8 mouse cellular contexts compared by ENCODE assay signal in the genomic region with DNA sequence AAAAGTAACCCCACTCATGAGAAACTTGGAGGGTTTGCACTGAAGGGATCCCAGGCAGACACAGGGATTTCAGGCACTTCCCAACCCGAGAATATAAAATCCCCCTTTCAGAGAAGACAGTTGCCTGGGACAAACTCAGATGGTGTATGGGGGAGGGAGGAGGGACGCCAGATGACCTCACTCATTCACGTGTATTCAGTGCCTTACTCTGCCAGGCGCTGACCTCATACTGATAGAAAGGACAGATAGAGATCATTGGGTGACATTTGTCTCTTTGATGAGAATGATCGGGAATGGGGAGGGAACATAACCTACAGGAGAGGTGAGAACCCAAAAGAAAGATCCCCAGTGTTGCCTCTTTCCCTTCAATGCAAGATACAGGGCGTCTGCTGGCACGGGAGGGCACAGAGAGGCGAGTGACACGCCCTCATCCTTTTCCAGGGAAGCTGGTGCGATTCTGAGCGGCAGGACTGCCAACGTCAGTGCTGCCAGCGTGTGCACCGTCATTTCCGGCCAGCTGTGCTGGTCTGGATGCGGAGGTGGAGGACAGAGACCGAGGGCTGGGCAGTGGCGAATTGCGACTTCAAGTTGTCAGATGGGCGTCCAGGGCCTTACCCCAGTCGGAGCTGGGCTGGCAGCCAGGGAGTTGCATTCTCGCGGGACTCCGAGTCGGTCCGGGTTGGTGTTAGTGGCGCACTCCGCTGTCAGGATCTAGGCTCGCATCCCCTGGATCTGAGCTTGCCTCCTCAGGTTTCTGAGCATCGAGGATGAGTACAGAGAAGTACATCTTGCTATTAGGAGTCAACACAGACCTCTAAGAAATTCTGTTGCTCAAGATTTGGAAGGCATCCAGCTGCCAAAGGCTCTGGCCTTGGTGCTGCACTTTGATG. TPM values are rescaled to one million over a fixed set of nuclear protein-coding genes. Genes with fewer than 3 reads are reported as not detected.
DNase-seq lines count a peak whose midpoint lies in the region; ATAC-seq and TF ChIP-seq lines count a peak whose summit lies in the region.

No protein-coding gene starts in this region.

- peaks cover 92% of the 10 kb centered on the region for H3K27me3 ChIP-seq in CH12.LX (replicated peaks)
- no peaks in the 10 kb centered on the region for H3K27me3 ChIP-seq in forebrain, embryonic 15.5 days
- peaks cover 51% of the 10 kb centered on the region for H3K27me3 ChIP-seq in neural tube, embryonic 13.5 days

- H3K9ac ChIP-seq in CH12.LX (ENCODE audit: insufficient read depth, low read depth): peak overlapping the region; percentile 35
- peak overlapping the region; percentile 63 for H3K9ac ChIP-seq in forebrain, embryonic 15.5 days (replicated peaks)
- peak overlapping the region; percentile 75 for H3K9ac ChIP-seq in neural tube, embryonic 13.5 days

- WGBS in forebrain, embryonic 15.5 days: 2% methylated on average over 30 of the region's 30 CpGs
- 2% methylated on average over 30 of the region's 30 CpGs for WGBS in neural tube, embryonic 13.5 days

- H3K79me2 ChIP-seq in CH12.LX (replicated peaks; ENCODE audit: control insufficient read depth, extremely low read depth, insufficient read depth, poor library complexity, severe bottlenecking): no peaks in the 10 kb centered on the region

- H3K36me3 ChIP-seq in CH12.LX (replicated peaks in 1 of 2; ENCODE audit: control insufficient read depth in 1 of 2, insufficient read depth in 1 of 2, low read length in 1 of 2): no peaks in the 10 kb centered on the region
- H3K36me3 ChIP-seq in forebrain, embryonic 15.5 days: no peaks in the 10 kb centered on the region
- no peaks in the 10 kb centered on the region for H3K36me3 ChIP-seq in neural tube, embryonic 13.5 days

- peaks cover 10% of the 10 kb centered on the region for H3K9me3 ChIP-seq in CH12.LX (replicated peaks; ENCODE audit: low read length)
- no peaks in the 10 kb centered on the region for H3K9me3 ChIP-seq in forebrain, embryonic 15.5 days
- no peaks in the 10 kb centered on the region for H3K9me3 ChIP-seq in neural tube, embryonic 13.5 days

- dilution Hi-C loops in CH12.LX (cut with MboI; ENCODE audit: extremely low pct_ligation_motif_present, extremely low pct_unique_long_range_greater_than_20kb, low sequenced_read_pairs): no loop called here

- ATAC-seq in cerebellum, adult (ENCODE audit: insufficient number of reproducible peaks, low FRiP score, low TSS enrichment): peak; percentile 66; the same call in 1 of the 2 replicates
- ATAC-seq in forebrain, embryonic 15.5 days (replicated peaks): peak; percentile 64
- ATAC-seq in neural tube, embryonic 13.5 days (ENCODE audit: low read depth): peak; percentile 71
- no peak for ATAC-seq in erythroblast, adult 5-6 weeks (replicated peaks; ENCODE audit: low FRiP score, poor library complexity, severe bottlenecking)

- no peak for TF ChIP-seq RAD21 in CH12.LX (IDR thresholded peaks at IDR 0.05; ENCODE audit: low read depth, low read length)

- H3K4me3 ChIP-seq in CH12.LX (replicated peaks in 1 of 3; ENCODE audit: low read depth in 2 of 3, low read length in 2 of 3, poor library complexity in 1 of 3): peak overlapping the region in 2 of 3 experiments; percentile 17 to 57
- peak overlapping the region; percentile 50 for H3K4me3 ChIP-seq in forebrain, embryonic 15.5 days
- H3K4me3 ChIP-seq in neural tube, embryonic 13.5 days: peak overlapping the region; percentile 46

- peaks cover 4 to 10% of the 10 kb centered on the region in 2 experiments; a peak in 3 of 4 replicates for H3K4me1 ChIP-seq in CH12.LX (ENCODE audit: control insufficient read depth in 1 of 2, insufficient read depth in 2 of 2)
- peaks cover 16% of the 10 kb centered on the region for H3K4me1 ChIP-seq in forebrain, embryonic 15.5 days
- H3K4me1 ChIP-seq in neural tube, embryonic 13.5 days (replicated peaks): peaks cover 16% of the 10 kb centered on the region

- intact Hi-C loops in heart, postnatal 14 days (cut with DNase I): no loop called here

- in situ Hi-C loops in CH12.LX (cut with MboI; ENCODE audit: low pct_ligation_motif_present, low pct_unique_long_range_greater_than_20kb, low sequenced_read_pairs): no loop called here

- H3K27ac ChIP-seq in CH12.LX (ENCODE audit: insufficient read depth, low read depth): no peak overlapping the region
- H3K27ac ChIP-seq in forebrain, embryonic 15.5 days (replicated peaks): peak overlapping the region; percentile 65
- peak overlapping the region; percentile 57 for H3K27ac ChIP-seq in neural tube, embryonic 13.5 days (replicated peaks)

- no peak for TF ChIP-seq CTCF in CH12.LX (conservative IDR thresholded peaks at IDR 0.05 in 1 of 2, IDR thresholded peaks at IDR 0.05 in 1 of 2; ENCODE audit: low read depth in 2 of 2, low read length in 2 of 2)

- TF ChIP-seq POLR2A in CH12.LX (IDR thresholded peaks at IDR 0.05; ENCODE audit: low read depth, low read length): no peak

- no peak for TF ChIP-seq EP300 in CH12.LX (IDR thresholded peaks at IDR 0.05; ENCODE audit: low read length)

- DNase-seq in CH12.LX (ENCODE audit: extremely low read depth): no peak
- peak; percentile 71 to 84 for DNase-seq in heart, postnatal 14 days
- DNase-seq in layer of hippocampus, adult 18-20 months (ENCODE audit: low spot score in 2 of 2): peak; percentile 64 to 78
- DNase-seq in lung, adult 18-20 months: peak; percentile 69 to 80

- peak overlapping the region; percentile 94 for H3K4me2 ChIP-seq in CH12.LX (ENCODE audit: insufficient read depth, low read depth, poor library complexity, severe bottlenecking)
- peak overlapping the region; percentile 82 for H3K4me2 ChIP-seq in forebrain, embryonic 15.5 days (replicated peaks)
- peak overlapping the region; percentile 70 for H3K4me2 ChIP-seq in neural tube, embryonic 13.5 days

TF ChIP-seq in CH12.LX, 34 proteins besides CTCF, POLR2A, EP300 and RAD21 (continues in another document):
- TF ChIP-seq SIN3A (IDR thresholded peaks at IDR 0.05; ENCODE audit: low read length): peak; percentile 77
- no peak for TF ChIP-seq JUND (conservative IDR thresholded peaks at IDR 0.05; ENCODE audit: low read depth, low read length)
- peak; percentile 75; the same call in 1 of the 2 replicates for TF ChIP-seq CHD2 (IDR thresholded peaks at IDR 0.05; ENCODE audit: low read length)

RNA-seq across cellular contexts. Expression of a gene that starts 6.5 kb away (rescaled TPM):
- total RNA-seq in CH12.LX (2012; rRNA removed) (3.2 and 3.6 TPM in 2 replicates), CH12.LX (2014; rRNA removed) (0.12 TPM in 1 of 2 replicates, not detected in the other)
- 0.36 and 0.57 TPM in 2 replicates for polyA plus RNA-seq in CH12.LX (2012; ENCODE audit: insufficient read length, low read depth)
- polyA plus RNA-seq in forebrain, embryonic 15.5 days (2015; fragmentation: Nextera tagmentation; extraction: Ambion mirVana): 48.9 and 50.3 TPM in 2 replicates
- total RNA-seq in heart, postnatal 14 days (2021): 1 to 10 TPM; 5.2 to 6.6 TPM
- 100 to 1,000 TPM; 110 to 115 TPM for total RNA-seq in layer of hippocampus, adult 18-20 months (2021)
- polyA plus RNA-seq in neural tube, embryonic 13.5 days (2015; fragmentation: Nextera tagmentation; extraction: Ambion mirVana): 41.5 and 44.6 TPM in 2 replicates
- total RNA-seq in erythroblast, adult 5-6 weeks (2015; ENCODE audit: low replicate concordance): 1.2 and 5.2 TPM in 2 replicates
- 0.26 TPM in 1 of 2 replicates, not detected in the other for total RNA-seq in erythroblast, adult 5-6 weeks (2017; ENCODE audit: low replicate concordance)

RNA-seq across cellular contexts. Expression of a gene that starts 7.7 kb away (rescaled TPM):
- not detected in 2 replicates for total RNA-seq in CH12.LX (2012; rRNA removed)
- total RNA-seq in CH12.LX (2014; rRNA removed): not detected in 2 replicates
- not detected in 2 replicates for polyA plus RNA-seq in CH12.LX (2012; ENCODE audit: insufficient read length, low read depth)
- polyA plus RNA-seq in forebrain, embryonic 15.5 days (2015; fragmentation: Nextera tagmentation; extraction: Ambion mirVana): 20.9 and 21.2 TPM in 2 replicates
- total RNA-seq in heart, postnatal 14 days (2021): 1 to 10 TPM; 8.7 to 9.9 TPM
- total RNA-seq in layer of hippocampus, adult 18-20 months (2021): 10 to 100 TPM; 29.7 to 30.6 TPM
- 23.7 and 24.1 TPM in 2 replicates for polyA plus RNA-seq in neural tube, embryonic 13.5 days (2015; fragmentation: Nextera tagmentation; extraction: Ambion mirVana)
- not detected in 2 replicates for total RNA-seq in erythroblast, adult 5-6 weeks (2015; ENCODE audit: low replicate concordance)
- not detected in 2 replicates for total RNA-seq in erythroblast, adult 5-6 weeks (2017; ENCODE audit: low replicate concordance)

RNA-seq across cellular contexts. Expression of a gene that starts 29.5 kb away (rescaled TPM):
- total RNA-seq in CH12.LX (2012; rRNA removed) (157 and 164 TPM in 2 replicates), CH12.LX (2014; rRNA removed) (110 and 113 TPM in 2 replicates)
- polyA plus RNA-seq in CH12.LX (2012; ENCODE audit: insufficient read length, low read depth): 146 and 161 TPM in 2 replicates
- polyA plus RNA-seq in forebrain, embryonic 15.5 days (2015; fragmentation: Nextera tagmentation; extraction: Ambion mirVana): 178 and 192 TPM in 2 replicates
- 100 to 1,000 TPM; 128 to 140 TPM for total RNA-seq in heart, postnatal 14 days (2021)
- total RNA-seq in layer of hippocampus, adult 18-20 months (2021): 100 to 1,000 TPM in 1 of 2 experiments, 10 to 100 TPM in 1; 97.7 to 102 TPM
- 182 and 203 TPM in 2 replicates for polyA plus RNA-seq in neural tube, embryonic 13.5 days (2015; fragmentation: Nextera tagmentation; extraction: Ambion mirVana)
- total RNA-seq in erythroblast, adult 5-6 weeks (2015; ENCODE audit: low replicate concordance): 19.2 and 34.4 TPM in 2 replicates
- total RNA-seq in erythroblast, adult 5-6 weeks (2017; ENCODE audit: low replicate concordance): 18.0 and 23.0 TPM in 2 replicates

RNA-seq across cellular contexts. Expression of a gene that starts 39.5 kb away (rescaled TPM):
- not detected in 2 replicates for total RNA-seq in CH12.LX (2012; rRNA removed)
- total RNA-seq in CH12.LX (2014; rRNA removed): not detected in 2 replicates
- not detected in 2 replicates for polyA plus RNA-seq in CH12.LX (2012; ENCODE audit: insufficient read length, low read depth)
- 0.10 and 0.25 TPM in 2 replicates for polyA plus RNA-seq in forebrain, embryonic 15.5 days (2015; fragmentation: Nextera tagmentation; extraction: Ambion mirVana)
- not detected for total RNA-seq in heart, postnatal 14 days (2021)
- total RNA-seq in layer of hippocampus, adult 18-20 months (2021): under 1 TPM in 1 of 2 experiments, not detected in 1; 0.22 TPM
- polyA plus RNA-seq in neural tube, embryonic 13.5 days (2015; fragmentation: Nextera tagmentation; extraction: Ambion mirVana): 1.4 and 2.1 TPM in 2 replicates
- not detected in 2 replicates for total RNA-seq in erythroblast, adult 5-6 weeks (2015; ENCODE audit: low replicate concordance)
- not detected in 2 replicates for total RNA-seq in erythroblast, adult 5-6 weeks (2017; ENCODE audit: low replicate concordance)

RNA-seq across cellular contexts. Expression of a gene that starts 45.7 kb away (rescaled TPM):
- total RNA-seq in CH12.LX (2012; rRNA removed) (500 and 564 TPM in 2 replicates), CH12.LX (2014; rRNA removed) (671 and 759 TPM in 2 replicates)
- 711 and 734 TPM in 2 replicates for polyA plus RNA-seq in CH12.LX (2012; ENCODE audit: insufficient read length, low read depth)
- polyA plus RNA-seq in forebrain, embryonic 15.5 days (2015; fragmentation: Nextera tagmentation; extraction: Ambion mirVana): 722 and 770 TPM in 2 replicates
- total RNA-seq in heart, postnatal 14 days (2021): 1,000 to 10,000 TPM; 2,066 to 2,137 TPM
- total RNA-seq in layer of hippocampus, adult 18-20 months (2021): 100 to 1,000 TPM; 468 to 483 TPM
- 920 and 1,025 TPM in 2 replicates for polyA plus RNA-seq in neural tube, embryonic 13.5 days (2015; fragmentation: Nextera tagmentation; extraction: Ambion mirVana)
- total RNA-seq in erythroblast, adult 5-6 weeks (2015; ENCODE audit: low replicate concordance): 282 and 306 TPM in 2 replicates
- total RNA-seq in erythroblast, adult 5-6 weeks (2017; ENCODE audit: low replicate concordance): 240 and 279 TPM in 2 replicates

Comparison
In these comparisons a context has a peak if more than half of its experiments do, and no peak if none do; other contexts are left out.
1. RNA of a gene that starts 6.5 kb away (total RNA-seq): 110 to 115 TPM in layer of hippocampus, adult 18-20 months; 5.2 to 6.6 TPM in heart, postnatal 14 days, 0.12 to 3.6 TPM in CH12.LX and 0.26 to 5.2 TPM in erythroblast, adult 5-6 weeks; every median in the first group is over 10 times any median in the second.
2. RNA of a gene that starts 7.7 kb away (total RNA-seq): 29.7 to 30.6 TPM in layer of hippocampus, adult 18-20 months and 8.7 to 9.9 TPM in heart, postnatal 14 days; not detected in CH12.LX and not detected in erythroblast, adult 5-6 weeks; every median in the first group is over 4 times any median in the second.
3. Peak in every context shown above with its lines, with median percentiles within 50 percentile points of each other: H3K4me2 ChIP-seq, H3K4me3 ChIP-seq and H3K9ac ChIP-seq.